Comparison of ENCODE assay signal across 11 mouse cellular contexts in the genomic region with DNA sequence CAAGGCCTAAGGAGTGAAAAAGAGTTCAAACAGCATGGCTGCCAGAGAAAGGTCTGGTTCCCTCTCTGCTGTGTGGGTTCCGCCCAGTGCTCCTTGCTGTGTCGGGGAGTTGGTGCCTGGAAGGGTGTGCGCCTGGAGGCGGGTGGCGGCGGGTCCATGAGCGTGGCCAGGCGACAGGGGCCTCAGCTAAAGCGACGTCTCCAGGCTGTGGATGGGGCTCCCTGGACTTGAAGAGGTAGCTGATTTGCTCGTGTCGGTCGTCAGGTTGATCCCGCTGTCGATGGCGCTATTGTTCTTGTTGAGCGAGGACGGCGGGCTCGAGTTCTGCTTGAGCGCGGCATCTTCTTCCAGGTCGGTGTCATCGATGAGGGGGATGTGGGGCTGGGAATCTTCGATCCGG. TPM values are rescaled to one million over a fixed set of nuclear protein-coding genes. Genes with fewer than 3 reads are reported as not detected.
DNase-seq lines count a peak whose midpoint lies in the region; ATAC-seq lines count a peak whose summit lies in the region.
"Had no signal": no experiment of that assay in that cellular context is flagged by ENCODE, and none has a peak within 500 bp of the region (broad histone marks: within the 10 kb centered on the region; RNA-seq: fewer than 3 reads in every experiment).

No protein-coding gene starts in this region.

- peak; percentile 20 for DNase-seq in hindbrain, embryonic 10.5 days (ENCODE audit: low spot score)
- peak; percentile 12 for DNase-seq in thymus, postnatal 25 days
- no peak for DNase-seq in thymus, postnatal 10 days (ENCODE audit: low spot score in 2 of 2)
- DNase-seq in liver, embryonic 11.5 days (ENCODE audit: low spot score) = no peak
- no peak for DNase-seq in cerebellum, postnatal 36 days
- no peak for DNase-seq in cerebellum, postnatal 14 days
- DNase-seq: kidney, adult 18-20 months; right cerebral cortex, postnatal 14 days had no signal

- peaks cover 19% of the 10 kb centered on the region for H3K4me1 ChIP-seq in hindbrain, embryonic 10.5 days (replicated peaks)
- no peaks in the 10 kb centered on the region for H3K4me1 ChIP-seq in hindbrain, embryonic 16.5 days (ENCODE audit: control insufficient read depth, insufficient read depth, low read depth, low read length)
- no peaks in the 10 kb centered on the region for H3K4me1 ChIP-seq in liver, embryonic 11.5 days (replicated peaks; ENCODE audit: control insufficient read depth, insufficient read depth, low read length)

- no peak overlapping the region for H3K9ac ChIP-seq in hindbrain, embryonic 16.5 days (ENCODE audit: low read depth, low read length)
- H3K9ac ChIP-seq in liver, embryonic 11.5 days (ENCODE audit: low read depth, low read length) = no peak overlapping the region

- H3K4me3 ChIP-seq in hindbrain, embryonic 10.5 days = peak overlapping the region; percentile 30
- no peak overlapping the region for H3K4me3 ChIP-seq in hindbrain, embryonic 16.5 days (ENCODE audit: low read length)
- no peak overlapping the region for H3K4me3 ChIP-seq in liver, embryonic 11.5 days (ENCODE audit: low read depth, low read length)

- no peak for ATAC-seq in hindbrain, embryonic 16.5 days
- ATAC-seq in liver, embryonic 11.5 days (replicated peaks; ENCODE audit: low FRiP score) = no peak
- ATAC-seq in erythroid progenitor cell, adult 5-6 weeks (replicated peaks; ENCODE audit: low FRiP score, poor library complexity, severe bottlenecking) = no peak

- H3K4me2 ChIP-seq in hindbrain, embryonic 16.5 days (ENCODE audit: low read length) = no peak overlapping the region
- H3K4me2 ChIP-seq in liver, embryonic 11.5 days = peak overlapping the region; percentile 36

- no peak overlapping the region; the same call in 1 of the 2 replicates for H3K27ac ChIP-seq in hindbrain, embryonic 10.5 days
- H3K27ac ChIP-seq in hindbrain, embryonic 16.5 days (ENCODE audit: low read depth, low read length) = no peak overlapping the region
- no peak overlapping the region for H3K27ac ChIP-seq in liver, embryonic 11.5 days (ENCODE audit: low read depth, low read length)

- H3K9me3 ChIP-seq in hindbrain, embryonic 10.5 days = no peaks in the 10 kb centered on the region
- H3K9me3 ChIP-seq in hindbrain, embryonic 16.5 days (ENCODE audit: control insufficient read depth, low read length) = no peaks in the 10 kb centered on the region
- no peaks in the 10 kb centered on the region for H3K9me3 ChIP-seq in liver, embryonic 11.5 days (ENCODE audit: control insufficient read depth, low read length)

- WGBS in hindbrain, embryonic 10.5 days = 28% methylated on average over 26 of the region's 26 CpGs
- WGBS in hindbrain, embryonic 16.5 days = 34% methylated on average over 26 of the region's 26 CpGs
- 25% methylated on average over 26 of the region's 26 CpGs for WGBS in liver, embryonic 11.5 days

- H3K36me3 ChIP-seq in hindbrain, embryonic 10.5 days = no peaks in the 10 kb centered on the region
- H3K36me3 ChIP-seq in hindbrain, embryonic 16.5 days (ENCODE audit: control insufficient read depth, insufficient read depth, low read length) = peaks cover 26% of the 10 kb centered on the region
- no peaks in the 10 kb centered on the region for H3K36me3 ChIP-seq in liver, embryonic 11.5 days (ENCODE audit: control insufficient read depth, insufficient read depth, low read length)

- peaks cover 28% of the 10 kb centered on the region for H3K27me3 ChIP-seq in hindbrain, embryonic 10.5 days (ENCODE audit: insufficient read depth, poor library complexity, severe bottlenecking)
- H3K27me3 ChIP-seq in hindbrain, embryonic 16.5 days (replicated peaks; ENCODE audit: control insufficient read depth, insufficient read depth, low read length) = peaks cover 2% of the 10 kb centered on the region
- H3K27me3 ChIP-seq in liver, embryonic 11.5 days (replicated peaks; ENCODE audit: control insufficient read depth, insufficient read depth, low read length) = peaks cover 26% of the 10 kb centered on the region

RNA-seq across cellular contexts. Expression of a gene that starts 7.8 kb away (rescaled TPM):
- polyA plus RNA-seq in hindbrain, embryonic 10.5 days (2016; fragmentation: Nextera tagmentation; extraction: Ambion mirVana) = 291 and 296 TPM in 2 replicates
- polyA plus RNA-seq in hindbrain, embryonic 16.5 days (2015; fragmentation: Nextera tagmentation; extraction: Ambion mirVana) = 197 TPM in 2 replicates
- polyA plus RNA-seq in liver, embryonic 11.5 days (2014; fragmentation: Nextera tagmentation; extraction: Ambion mirVana) = 236 and 241 TPM in 2 replicates
- total RNA-seq in erythroid progenitor cell, adult 5-6 weeks (2015; ENCODE audit: low replicate concordance) = 47.8 and 48.3 TPM in 2 replicates
- total RNA-seq in erythroid progenitor cell, adult 5-6 weeks (2017; ENCODE audit: low replicate concordance) = 28.4 and 44.2 TPM in 2 replicates

RNA-seq across cellular contexts. Expression of a gene that starts 28.7 kb away (rescaled TPM):
- 0.98 TPM in 1 of 2 replicates, not detected in the other for polyA plus RNA-seq in hindbrain, embryonic 10.5 days (2016; fragmentation: Nextera tagmentation; extraction: Ambion mirVana)
- 0.93 and 1.2 TPM in 2 replicates for polyA plus RNA-seq in hindbrain, embryonic 16.5 days (2015; fragmentation: Nextera tagmentation; extraction: Ambion mirVana)
- polyA plus RNA-seq in liver, embryonic 11.5 days (2014; fragmentation: Nextera tagmentation; extraction: Ambion mirVana) = 0.45 TPM in 1 of 2 replicates, not detected in the other
- total RNA-seq in erythroid progenitor cell, adult 5-6 weeks (2015; ENCODE audit: low replicate concordance) = 17.2 TPM in 1 of 2 replicates, not detected in the other
- 1.5 and 13.5 TPM in 2 replicates for total RNA-seq in erythroid progenitor cell, adult 5-6 weeks (2017; ENCODE audit: low replicate concordance)
- total RNA-seq: common myeloid progenitor, adult 5-6 weeks had no signal

RNA-seq across cellular contexts. Expression of a gene that starts 51.5 kb away (rescaled TPM):
- polyA plus RNA-seq in hindbrain, embryonic 10.5 days (2016; fragmentation: Nextera tagmentation; extraction: Ambion mirVana) = 0.41 and 1.2 TPM in 2 replicates
- polyA plus RNA-seq in hindbrain, embryonic 16.5 days (2015; fragmentation: Nextera tagmentation; extraction: Ambion mirVana) = 0.56 and 1.3 TPM in 2 replicates
- polyA plus RNA-seq in liver, embryonic 11.5 days (2014; fragmentation: Nextera tagmentation; extraction: Ambion mirVana) = 1.2 TPM in 2 replicates
- 14.3 and 17.7 TPM in 2 replicates for total RNA-seq in erythroid progenitor cell, adult 5-6 weeks (2015; ENCODE audit: low replicate concordance)
- 44.0 and 55.7 TPM in 2 replicates for total RNA-seq in erythroid progenitor cell, adult 5-6 weeks (2017; ENCODE audit: low replicate concordance)

Comparison
In these comparisons a context has a peak if more than half of its experiments do, and no peak if none do; other contexts are left out.
1. DNase-seq: peak in hindbrain, embryonic 10.5 days (single experiment) and thymus, postnatal 25 days (single experiment); none in thymus, postnatal 10 days (0 of 2), liver, embryonic 11.5 days (single experiment), cerebellum, postnatal 36 days (0 of 2) and cerebellum, postnatal 14 days (0 of 2).